Mouse (Mus musculus) kidney, embryonic 14.5 days (tissue): ENCODE measurements around the gene Mgme1. TPM values are rescaled to one million over a fixed set of nuclear protein-coding genes. Genes with fewer than 3 reads are reported as not detected.

Experiments used
- ATAC-seq: fragments of 200-750 bp; cut with Nextera tagmentation; 2 replicates; pipeline ENCODE4 v1.8.0; 2017; ENCODE audit warnings: moderate number of reproducible peaks, mild to moderate bottlenecking, moderate TSS enrichment, moderate library complexity; ENCODE audit not compliant: low FRiP score, low TSS enrichment
- H3K27ac ChIP-seq: fragments of 300-500 bp; sonication (generic); 2 replicates; pipeline ENCODE4 v1.5.1; 2014; ENCODE audit warnings: low read depth, mild to moderate bottlenecking, low read length, moderate library complexity, mixed read lengths
- H3K27me3 ChIP-seq: fragments of 300-500 bp; sonication (generic); 2 replicates; pipeline ENCODE4 v1.6.1; 2014; ENCODE audit warnings: mild to moderate bottlenecking, low read length; ENCODE audit not compliant: control insufficient read depth, insufficient read depth
- H3K36me3 ChIP-seq: fragments of 300-500 bp; sonication (generic); 2 replicates; pipeline ENCODE4 v1.6.1; 2014; ENCODE audit warnings: low read length, mixed read lengths; ENCODE audit not compliant: control insufficient read depth, insufficient read depth
- H3K4me1 ChIP-seq: fragments of 300-500 bp; sonication (generic); 2 replicates; pipeline ENCODE4 v1.6.1; 2014; ENCODE audit warnings: low read length, mixed read lengths; ENCODE audit not compliant: control insufficient read depth, insufficient read depth
- H3K4me2 ChIP-seq: fragments of 300-500 bp; sonication (generic); replicated peaks from 2 replicates; pipeline ENCODE4 v1.6.1; 2014; ENCODE audit warnings: low read depth, mild to moderate bottlenecking, low read length
- H3K4me3 ChIP-seq: fragments of 300-500 bp; sonication (generic); 2 replicates; pipeline ENCODE4 v1.5.1; 2014; ENCODE audit warnings: mild to moderate bottlenecking, low read length
- H3K9ac ChIP-seq: fragments of 300-500 bp; sonication (generic); 2 replicates; pipeline ENCODE4 v1.6.1; 2014; ENCODE audit warnings: low read depth, mild to moderate bottlenecking, low read length, moderate library complexity
- H3K9me3 ChIP-seq: fragments of 300-500 bp; sonication (generic); 2 replicates; pipeline ENCODE4 v1.6.1; 2016; ENCODE audit warnings: low read length; ENCODE audit not compliant: control insufficient read depth
- WGBS: fragments of 180-500 bp; shearing (Covaris S2); extraction: QIAGEN DNeasy Blood & Tissue Kit; methylation state at CpG from one replicate; pipeline ENCODE4 v1.1.7; 2014; 5-methylcytosine and 5-hydroxymethylcytosine counted together
- polyA plus RNA-seq: library from polyadenylated mRNA; unstranded; fragments of >200 nt; fragmentation: Nextera tagmentation; extraction: Ambion mirVana; gene quantifications from 2 replicates; pipeline ENCODE4 v1.2.1, GENCODE M21; 2014

The Mgme1 gene
- 20.2 and 21.9 TPM in 2 replicates for polyA plus RNA-seq

GRCm38 (mm10) chr2:144270507-144271420 is at the start of gene Mgme1, which contains the start of gene Snx5:
Gene Mgme1, plus strand, starts transcription at chr2:144270663.
Gene Snx5, minus strand, starts transcription at chr2:144270906.
- no peaks in the 10 kb centered on the region for H3K27me3 ChIP-seq
- H3K4me1 ChIP-seq: peaks cover 38% of the 10 kb centered on the region
- peak within 1 kb of the TSS; percentile 98 for H3K9ac ChIP-seq
- peak; percentile 97 for ATAC-seq
- no peaks in the 10 kb centered on the region for H3K9me3 ChIP-seq
- H3K4me2 ChIP-seq: peak within 1 kb of the TSS; percentile 72
- peaks cover 4% of the 10 kb centered on the region; the same call in 1 of the 2 replicates for H3K36me3 ChIP-seq
- H3K4me3 ChIP-seq: peak within 1 kb of the TSS; percentile 95
- H3K27ac ChIP-seq: peak within 1 kb of the TSS; percentile 94
- WGBS: under 1% methylated on average over 84 of the region's 93 CpGs

DNA sequence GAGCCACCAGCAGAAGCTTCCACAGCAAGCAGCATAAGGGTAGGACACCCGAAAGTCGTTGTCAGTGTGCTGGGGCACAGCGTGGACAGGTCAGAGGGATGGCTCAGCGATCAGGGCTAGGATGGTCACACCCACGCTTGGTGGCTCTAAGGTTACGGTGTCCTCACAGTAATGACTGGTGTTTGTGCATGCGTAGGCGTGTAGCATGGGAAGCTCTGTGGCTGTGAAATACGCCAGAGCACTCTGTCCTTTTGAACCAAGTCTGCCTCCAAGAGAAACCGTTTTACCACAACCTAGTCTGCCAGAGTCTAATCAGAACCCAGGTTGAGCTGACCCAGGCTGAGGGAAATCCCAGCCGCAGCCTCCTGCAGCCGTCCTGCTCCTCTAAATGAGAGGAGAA is 46.1 kb upstream of the Mgme1 start:
- H3K4me2 ChIP-seq: peak overlapping the region; percentile 46

GRCm38 (mm10) chr2:144226906-144227586 is 43.4 kb upstream of the Mgme1 start:
- H3K4me2 ChIP-seq: no peak overlapping the region
- ATAC-seq: no peak
- no peaks in the 10 kb centered on the region for H3K27me3 ChIP-seq
- WGBS: 77% methylated on average over 12 of the region's 12 CpGs
- no peak overlapping the region for H3K9ac ChIP-seq
- no peak overlapping the region for H3K4me3 ChIP-seq
- H3K9me3 ChIP-seq: peaks cover 4% of the 10 kb centered on the region
- H3K27ac ChIP-seq: no peak overlapping the region
- no peaks in the 10 kb centered on the region for H3K36me3 ChIP-seq
- no peaks in the 10 kb centered on the region for H3K4me1 ChIP-seq

More for the DNA sequence above, 46.1 kb upstream of the Mgme1 start:
- Histone ChIP-seq H3K27ac (peak overlapping the region; percentile 65; the same call in 1 of the 2 replicates), H3K9me3 (peaks cover 4% of the 10 kb centered on the region), H3K36me3 (no peaks in the 10 kb centered on the region), H3K4me1 (no peaks in the 10 kb centered on the region), H3K27me3 (no peaks in the 10 kb centered on the region), H3K9ac (peak overlapping the region; percentile 31; the same call in 1 of the 2 replicates), H3K4me3 (no peak overlapping the region)
- WGBS: 18% methylated on average over 12 of the region's 12 CpGs
- peak; percentile 87 for ATAC-seq

- Histone ChIP-seq H3K36me3 (no peaks in the 10 kb centered on the region), H3K9me3 (peaks cover 4% of the 10 kb centered on the region), H3K4me3 (no peak overlapping the region), H3K27ac (no peak overlapping the region), H3K4me2 (no peak overlapping the region), H3K4me1 (no peaks in the 10 kb centered on the region), H3K9ac (no peak overlapping the region), H3K27me3 (no peaks in the 10 kb centered on the region)
- ATAC-seq: no peak
- 62% methylated on average over 12 of the region's 12 CpGs for WGBS
These were observed 41.7 kb upstream of the Mgme1 start for GRCm38 (mm10) chr2:144228521-144229346.

DNA sequence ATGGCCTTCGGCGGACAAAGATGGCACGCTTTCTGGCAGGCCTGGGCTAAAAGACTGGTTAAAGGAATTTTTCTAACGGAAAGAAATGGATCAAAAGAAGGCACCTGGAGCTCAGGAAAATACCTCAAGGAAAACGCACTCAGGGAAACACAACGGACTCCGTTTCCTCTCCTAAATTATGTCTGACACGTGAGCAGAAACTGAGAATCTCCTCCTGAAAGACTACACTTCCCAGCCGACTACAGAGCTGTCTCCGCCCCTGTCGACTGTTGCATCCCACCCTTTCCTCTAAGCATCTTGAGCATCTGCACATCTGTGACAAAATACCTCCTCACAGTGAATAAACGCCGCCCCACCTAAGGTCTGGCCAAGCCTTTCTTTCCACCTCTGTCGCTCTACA is 40.8 kb upstream of the Mgme1 start:
- Histone ChIP-seq H3K27me3 (no peaks in the 10 kb centered on the region), H3K9ac (no peak overlapping the region), H3K36me3 (no peaks in the 10 kb centered on the region), H3K9me3 (peaks cover 4% of the 10 kb centered on the region), H3K4me1 (no peaks in the 10 kb centered on the region), H3K27ac (no peak overlapping the region), H3K4me3 (no peak overlapping the region), H3K4me2 (no peak overlapping the region)
- 65% methylated on average over 14 of the region's 14 CpGs for whole genome bisulfite sequencing
- ATAC-seq: no peak

- Histone ChIP-seq H3K27me3 (no peaks in the 10 kb centered on the region), H3K9ac (no peak overlapping the region), H3K4me2 (no peak overlapping the region), H3K9me3 (peaks cover 4% of the 10 kb centered on the region), H3K27ac (no peak overlapping the region), H3K4me1 (no peaks in the 10 kb centered on the region), H3K4me3 (no peak overlapping the region), H3K36me3 (no peaks in the 10 kb centered on the region)
- no peak for ATAC-seq
- 31% methylated on average over 7 of the region's 7 CpGs for WGBS
These were observed 40.0 kb upstream of the Mgme1 start for GRCm38 (mm10) chr2:144230498-144230897.

- Histone ChIP-seq H3K4me2 (no peak overlapping the region), H3K4me3 (no peak overlapping the region), H3K27ac (no peak overlapping the region), H3K9ac (no peak overlapping the region), H3K4me1 (0 out of 2 replicates have a peak, but pooled peaks cover 4% of the 10 kb centered on the region), H3K36me3 (no peaks in the 10 kb centered on the region), H3K9me3 (peaks cover 4% of the 10 kb centered on the region), H3K27me3 (no peaks in the 10 kb centered on the region)
- WGBS: 52% methylated on average over 5 of the region's 5 CpGs
- no peak for ATAC-seq
These were observed 39.3 kb upstream of the Mgme1 start for GRCm38 (mm10) chr2:144231115-144231514.

DNA sequence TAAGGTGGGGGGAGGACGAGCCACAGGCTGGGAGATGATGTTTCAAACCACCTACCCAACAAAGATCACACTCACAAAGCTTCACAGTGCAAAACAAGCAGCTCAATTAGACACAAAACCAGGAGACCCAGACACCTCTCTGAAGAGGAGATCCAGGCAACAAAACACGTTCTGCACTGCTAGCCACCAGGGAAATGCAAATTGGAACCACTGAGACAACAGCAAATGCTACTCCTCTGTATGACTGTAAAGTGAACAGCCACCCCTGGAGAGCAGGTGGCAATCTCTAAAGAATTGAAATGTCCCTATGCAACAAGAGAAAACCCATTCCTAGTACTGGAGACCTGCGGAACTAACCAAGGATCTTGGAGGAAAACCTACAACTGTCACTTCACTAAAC is 36.9 kb upstream of the Mgme1 start:
- Histone ChIP-seq H3K4me1 (0 out of 2 replicates have a peak, but pooled peaks cover 4% of the 10 kb centered on the region), H3K4me3 (no peak overlapping the region), H3K4me2 (no peak overlapping the region), H3K9ac (no peak overlapping the region), H3K36me3 (no peaks in the 10 kb centered on the region), H3K27ac (no peak overlapping the region), H3K27me3 (no peaks in the 10 kb centered on the region), H3K9me3 (no peaks in the 10 kb centered on the region)
- 62% methylated on average over 3 of the region's 3 CpGs for WGBS
- no peak for ATAC-seq
